Mouse (Mus musculus): Measurements from ENCODE around the gene Olfr266.

The Olfr266 gene

GRCm38 (mm10) chr3:106826187-106826586 lies at the start of gene Olfr266:
Gene Olfr266 (minus strand): TSS chr3:106826287.
- no peak for DNase-seq (ENCODE audit: low read depth, low spot score)

- no peak for DNase-seq (ENCODE audit: low read depth, low spot score)
These were observed 49.5 kb upstream of the Olfr266 start for GRCm38 (mm10) chr3:106875626-106876025.

- no peak for DNase-seq (ENCODE audit: low read depth, low spot score)
These were observed 46.8 kb upstream of the Olfr266 start for GRCm38 (mm10) chr3:106872893-106873292.

GRCm38 (mm10) chr3:106832107-106832506 lies 6.0 kb upstream of the Olfr266 start:
- DNase-seq (ENCODE audit: low read depth, low spot score): no peak

DNA sequence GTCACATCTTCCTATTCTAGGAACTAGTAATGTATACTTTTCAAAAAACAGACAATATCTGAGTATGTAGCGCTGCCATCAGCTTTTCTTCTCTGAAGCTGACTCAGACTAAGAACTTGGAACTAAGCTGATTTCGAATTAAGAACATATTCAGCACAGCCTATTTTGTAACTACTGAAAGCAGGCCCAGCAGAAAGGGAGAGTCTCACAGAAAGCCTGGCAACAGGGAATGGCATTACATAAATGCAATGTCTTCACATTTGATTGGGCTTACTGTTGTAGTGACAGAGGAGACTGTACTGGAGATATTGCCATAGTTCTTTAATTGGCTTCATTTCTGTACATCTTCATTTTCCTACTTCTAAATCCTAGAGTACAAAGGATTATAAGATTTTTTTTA lies 8.4 kb downstream of the Olfr266 start:
- no peak for DNase-seq (ENCODE audit: low read depth, low spot score)

DNA sequence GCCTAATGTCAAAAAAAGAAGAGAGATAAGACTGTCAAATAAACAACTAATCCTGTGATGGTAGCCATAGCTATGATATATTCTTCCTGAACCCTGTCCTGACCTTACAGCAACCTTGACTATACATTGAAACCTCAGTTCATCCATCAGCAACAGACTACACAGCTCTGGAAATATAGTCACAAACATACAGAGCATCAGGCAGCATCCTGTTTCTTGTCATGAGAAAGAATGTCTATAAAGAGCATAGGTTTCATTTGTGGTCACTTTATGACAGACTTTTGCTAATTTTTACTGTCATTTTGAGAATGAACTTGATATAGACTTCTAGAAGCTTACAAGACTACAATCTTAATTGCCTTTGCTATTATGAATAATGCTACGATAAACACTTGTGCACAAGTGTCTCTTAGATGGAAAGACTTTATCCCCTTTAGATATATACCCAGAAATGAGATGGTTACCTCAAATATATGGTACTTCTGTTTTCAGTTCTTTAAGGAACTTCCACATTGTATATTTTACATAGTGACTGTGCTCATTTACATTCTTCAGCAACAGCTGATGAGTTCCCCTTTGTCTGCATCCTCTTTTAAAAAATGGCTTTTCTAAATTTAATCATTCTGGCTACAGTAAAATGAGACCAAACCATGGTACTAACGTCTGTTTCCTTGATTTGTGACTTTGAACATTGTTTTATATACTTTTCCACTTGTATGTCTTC lies 17.0 kb downstream of the Olfr266 start:
- DNase-seq (ENCODE audit: low read depth, low spot score): no peak

DNA sequence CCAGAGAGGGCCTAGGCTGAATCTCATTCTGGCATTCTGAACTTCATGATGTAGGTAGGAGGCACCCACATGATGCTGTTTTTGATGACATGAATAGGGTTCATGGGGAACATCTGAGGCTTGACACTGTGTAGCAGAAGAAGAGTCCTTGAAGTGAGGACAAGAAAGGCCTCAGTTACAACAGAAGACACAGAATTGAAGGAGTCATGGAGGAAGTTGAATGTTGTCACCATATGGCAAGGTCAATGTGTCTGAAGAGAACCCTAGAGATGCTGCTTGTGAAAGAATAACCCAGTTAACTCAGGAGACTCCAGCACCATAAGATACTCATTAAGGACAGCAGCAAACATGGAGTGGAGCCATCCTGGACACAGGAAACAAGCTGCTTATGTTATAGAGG lies 28.0 kb downstream of the Olfr266 start:
- DNase-seq (ENCODE audit: low read depth, low spot score): no peak

GRCm38 (mm10) chr3:106789930-106790329 lies 36.2 kb downstream of the Olfr266 start, which contains the start of gene Cd53:
Gene Cd53 (minus strand): TSS chr3:106790149.
- no peak for DNase-seq (ENCODE audit: low read depth, low spot score)

GRCm38 (mm10) chr3:106788440-106788887 lies 37.6 kb downstream of the Olfr266 start:
- DNase-seq (ENCODE audit: low read depth, low spot score): no peak

GRCm38 (mm10) chr3:106787972-106788371 lies 38.1 kb downstream of the Olfr266 start:
- DNase-seq (ENCODE audit: low read depth, low spot score): no peak

DNA sequence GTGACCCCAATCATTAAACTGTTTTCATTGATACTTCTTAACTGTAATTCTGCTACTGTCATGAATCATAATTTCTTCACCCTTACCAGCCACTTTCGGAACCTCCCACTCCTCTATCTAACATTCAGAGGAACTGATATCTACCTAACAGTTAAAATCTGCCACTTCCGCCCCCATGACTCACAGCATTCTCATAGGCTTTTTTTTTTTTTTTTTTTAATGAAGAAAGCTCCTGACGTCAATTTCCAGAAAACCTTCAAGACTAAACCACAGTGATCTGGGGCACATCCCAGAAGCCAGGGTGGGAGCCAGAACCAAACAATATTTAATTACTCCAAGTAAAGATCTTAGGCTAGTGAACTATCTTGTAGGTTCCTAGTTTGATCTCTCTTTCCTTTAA lies 41.0 kb downstream of the Olfr266 start:
- no peak for DNase-seq (ENCODE audit: low read depth, low spot score)

DNA sequence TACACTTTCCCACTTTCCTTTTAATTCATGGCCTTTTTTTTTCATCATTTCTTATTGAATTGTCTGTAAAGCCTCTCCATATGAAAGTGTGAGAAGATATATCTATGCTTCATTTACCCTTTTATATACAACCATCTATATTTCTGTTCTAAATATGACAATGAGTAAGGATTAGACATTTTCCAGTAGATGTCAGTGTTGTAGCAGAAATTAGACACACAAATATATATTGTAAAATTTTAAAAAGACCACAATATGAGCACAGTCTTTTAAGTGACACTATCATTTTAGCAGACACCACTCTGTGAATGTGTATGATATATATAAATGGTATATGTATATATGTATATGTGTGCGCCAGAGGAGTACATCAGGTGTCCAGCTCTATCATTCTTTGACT lies 54.3 kb downstream of the Olfr266 start:
- DNase-seq (ENCODE audit: low read depth, low spot score): no peak
